Mouse (Mus musculus) MEL (cell line): ENCODE data around the gene Gm42674. TPM values are rescaled to one million over a fixed set of nuclear protein-coding genes. Genes with fewer than 3 reads are reported as not detected.

Experiments used
- DNase-seq: peaks from one replicate; pipeline ENCODE4 v3.0.0; 2011; ENCODE audit warnings: low read depth, low spot score
- H3K27ac ChIP-seq: 2 replicates; pipeline ENCODE4 v1.5.1; 2012; ENCODE audit warnings: low read depth, mild to moderate bottlenecking, control low read depth, low read length, moderate library complexity; ENCODE audit not compliant: control insufficient read depth
- H3K27me3 ChIP-seq, 2 experiments: fragments of 150-350 bp in 1 of 2; sonication (generic) in 1 of 2; 2 replicates each; pipeline ENCODE4 v1.6.1; 2012; ENCODE audit warnings: low read length in 2 of 2, mild to moderate bottlenecking in 2 of 2, improper control_type of control experiment in 1 of 2, moderate library complexity in 1 of 2; ENCODE audit not compliant: insufficient read depth in 2 of 2, control insufficient read depth in 1 of 2
- H3K36me3 ChIP-seq, 2 experiments: 2 replicates each; pipeline ENCODE4 v1.6.1; 2012 to 2014; ENCODE audit warnings: low read length in 2 of 2, improper control_type of control experiment in 1 of 2, inconsistent platforms in 1 of 2, mild to moderate bottlenecking in 1 of 2; ENCODE audit not compliant: insufficient read depth in 2 of 2, control insufficient read depth in 1 of 2
- H3K4me1 ChIP-seq, 2 experiments: fragments of 150-350 bp in 1 of 2; sonication (generic) in 1 of 2; 2 replicates each; pipeline ENCODE4 v1.6.1; 2012; ENCODE audit warnings: low read length in 2 of 2, improper control_type of control experiment in 1 of 2, mild to moderate bottlenecking in 1 of 2; ENCODE audit not compliant: insufficient read depth in 2 of 2, control insufficient read depth in 1 of 2
- H3K4me3 ChIP-seq, 2 experiments: fragments of 150-350 bp in 1 of 2; sonication (generic) in 1 of 2; 2 replicates each; pipeline ENCODE4 v1.5.1; 2012; ENCODE audit warnings: low read depth in 2 of 2, low read length in 2 of 2, mild to moderate bottlenecking in 2 of 2, moderate library complexity in 2 of 2, control low read depth in 1 of 2, improper control_type of control experiment in 1 of 2; ENCODE audit not compliant: control insufficient read depth in 1 of 2, insufficient read depth in 1 of 2
- H3K79me2 ChIP-seq: 2 replicates; pipeline ENCODE4 v1.6.1; 2012; ENCODE audit warnings: mild to moderate bottlenecking, low read length, moderate library complexity; ENCODE audit not compliant: control insufficient read depth, poor library complexity, insufficient read depth
- H3K9ac ChIP-seq: 2 replicates; pipeline ENCODE4 v1.6.1; 2012; ENCODE audit warnings: low read depth, mild to moderate bottlenecking, control low read depth, low read length, moderate library complexity; ENCODE audit not compliant: control insufficient read depth, poor library complexity, severe bottlenecking
- H3K9me3 ChIP-seq: fragments of 150-350 bp; sonication (generic); replicated peaks from 2 replicates; pipeline ENCODE4 v1.6.1; 2012; ENCODE audit warnings: mild to moderate bottlenecking, low read length, improper control_type of control experiment, moderate library complexity; ENCODE audit not compliant: insufficient read depth
- BHLHE40 ChIP-seq: IDR thresholded peaks from 2 replicates; pipeline ENCODE4 v1.6.1; 2012; ENCODE audit warnings: low read depth, mild to moderate bottlenecking, inconsistent platforms, low read length, improper control_type of control experiment, borderline replicate concordance
- EP300 ChIP-seq, 2 experiments: IDR thresholded peaks; 2 replicates each; pipeline ENCODE4 v1.6.1; 2011; ENCODE audit warnings: improper control_type of control experiment in 2 of 2, low read length in 2 of 2, low read depth in 1 of 2, mild to moderate bottlenecking in 1 of 2
- MAX ChIP-seq: IDR thresholded peaks from 2 replicates; pipeline ENCODE4 v1.6.1; 2011; ENCODE audit warnings: low read length, improper control_type of control experiment
- MXI1 ChIP-seq: IDR thresholded peaks from 2 replicates; pipeline ENCODE4 v1.6.1; 2011; ENCODE audit warnings: mild to moderate bottlenecking, low read depth, low read length, improper control_type of control experiment
- MYB ChIP-seq: IDR thresholded peaks from 2 replicates; pipeline ENCODE4 v1.6.1; 2011; ENCODE audit warnings: mild to moderate bottlenecking, low read depth, low read length, improper control_type of control experiment
- MYC ChIP-seq: IDR thresholded peaks from 2 replicates; pipeline ENCODE4 v1.6.1; 2011; ENCODE audit warnings: low read depth, mild to moderate bottlenecking, low read length, improper control_type of control experiment, moderate library complexity
- NELFE ChIP-seq: IDR thresholded peaks from 2 replicates; pipeline ENCODE4 v1.6.1; 2011; ENCODE audit warnings: low read depth, low read length, improper control_type of control experiment
- NRF1 ChIP-seq: IDR thresholded peaks from 2 replicates; pipeline ENCODE4 v1.6.1; 2014; ENCODE audit warnings: low read depth, mild to moderate bottlenecking, inconsistent platforms, low read length, improper control_type of control experiment, moderate library complexity; ENCODE audit not compliant: poor library complexity, insufficient read depth, severe bottlenecking
- POLR2A ChIP-seq, 2 experiments: IDR thresholded peaks; 2 replicates each; pipeline ENCODE4 v1.6.1; 2011 to 2012; ENCODE audit warnings: low read length in 2 of 2, mild to moderate bottlenecking in 2 of 2, control low read depth in 1 of 2, improper control_type of control experiment in 1 of 2, low read depth in 1 of 2, moderate library complexity in 1 of 2; ENCODE audit not compliant: control insufficient read depth in 1 of 2, insufficient read depth in 1 of 2, poor library complexity in 1 of 2
- POLR2AphosphoS5 ChIP-seq: IDR thresholded peaks from 2 replicates; pipeline ENCODE4 v1.6.1; 2012; ENCODE audit warnings: low read depth, borderline replicate concordance, mild to moderate bottlenecking, inconsistent platforms, low read length, moderate library complexity, mixed read lengths
- RCOR1 ChIP-seq: IDR thresholded peaks from 2 replicates; pipeline ENCODE4 v1.6.1; 2012; ENCODE audit warnings: low read depth, mild to moderate bottlenecking, inconsistent platforms, low read length, improper control_type of control experiment
- TAL1 ChIP-seq: IDR thresholded peaks from 2 replicates; pipeline ENCODE4 v1.6.1; 2012; ENCODE audit warnings: mild to moderate bottlenecking, inconsistent platforms, low read length, moderate library complexity, mixed read lengths
- UBTF ChIP-seq: IDR thresholded peaks from 2 replicates; pipeline ENCODE4 v1.6.1; 2012; ENCODE audit warnings: low read depth, mild to moderate bottlenecking, inconsistent platforms, low read length, improper control_type of control experiment, moderate library complexity, borderline replicate concordance; ENCODE audit not compliant: insufficient read depth
- ZKSCAN1 ChIP-seq: IDR thresholded peaks from 2 replicates; pipeline ENCODE4 v1.6.1; 2012; ENCODE audit warnings: low read depth, mild to moderate bottlenecking, inconsistent platforms, low read length, improper control_type of control experiment, moderate library complexity
- ZNF384 ChIP-seq: IDR thresholded peaks from 2 replicates; pipeline ENCODE4 v1.6.1; 2012; ENCODE audit warnings: low read depth, mild to moderate bottlenecking, inconsistent platforms, low read length, improper control_type of control experiment
- polyA plus RNA-seq, 2 experiments: library from polyadenylated mRNA; stranded (reverse) in 1 of 2; unstranded in 1 of 2; fragments of >175 nt in 1 of 2; fragments of >200 nt in 1 of 2; gene quantifications; 2 replicates each; pipeline versions ENCODE4 v1.2.1 to v1.2.4; 2012; ENCODE audit warnings: low replicate concordance in 2 of 2, low read depth in 1 of 2; ENCODE audit not compliant: insufficient read length in 2 of 2, insufficient read depth in 1 of 2, missing spikeins in 1 of 2
- total RNA-seq: library from RNA; depleted of rRNA; stranded (reverse); fragments of 300-350 nt; gene quantifications from 2 replicates; pipeline ENCODE4 v1.2.3, GENCODE M21; 2012

Gm42674 gene
- total and polyA plus RNA-seq, 3 experiments, result not detected

- H3K27me3 ChIP-seq, result peaks cover 15 to 21% of the 10 kb centered on the region in 2 experiments
- no peaks in the 10 kb centered on the region for H3K4me1 ChIP-seq
- no peak overlapping the region for H3K4me3 ChIP-seq
- TF ChIP-seq POLR2A (IDR thresholded peaks at IDR 0.05; ENCODE audit: control insufficient read depth in 1 of 2, insufficient read depth in 1 of 2, low read depth in 1 of 2, low read length in 2 of 2, poor library complexity in 1 of 2) (no peak), MAX (no peak)
- H3K36me3 ChIP-seq, result no peaks in the 10 kb centered on the region
- H3K9ac ChIP-seq, result no peak overlapping the region
- H3K9me3 ChIP-seq, result no peaks in the 10 kb centered on the region
- H3K79me2 ChIP-seq, result no peaks in the 10 kb centered on the region
- DNase-seq, result no peak
- H3K27ac ChIP-seq, result no peak overlapping the region
Observed at GRCm38 (mm10) chr3:90625496-90625895, 23.8 kb downstream of the Gm42674 start.

DNA sequence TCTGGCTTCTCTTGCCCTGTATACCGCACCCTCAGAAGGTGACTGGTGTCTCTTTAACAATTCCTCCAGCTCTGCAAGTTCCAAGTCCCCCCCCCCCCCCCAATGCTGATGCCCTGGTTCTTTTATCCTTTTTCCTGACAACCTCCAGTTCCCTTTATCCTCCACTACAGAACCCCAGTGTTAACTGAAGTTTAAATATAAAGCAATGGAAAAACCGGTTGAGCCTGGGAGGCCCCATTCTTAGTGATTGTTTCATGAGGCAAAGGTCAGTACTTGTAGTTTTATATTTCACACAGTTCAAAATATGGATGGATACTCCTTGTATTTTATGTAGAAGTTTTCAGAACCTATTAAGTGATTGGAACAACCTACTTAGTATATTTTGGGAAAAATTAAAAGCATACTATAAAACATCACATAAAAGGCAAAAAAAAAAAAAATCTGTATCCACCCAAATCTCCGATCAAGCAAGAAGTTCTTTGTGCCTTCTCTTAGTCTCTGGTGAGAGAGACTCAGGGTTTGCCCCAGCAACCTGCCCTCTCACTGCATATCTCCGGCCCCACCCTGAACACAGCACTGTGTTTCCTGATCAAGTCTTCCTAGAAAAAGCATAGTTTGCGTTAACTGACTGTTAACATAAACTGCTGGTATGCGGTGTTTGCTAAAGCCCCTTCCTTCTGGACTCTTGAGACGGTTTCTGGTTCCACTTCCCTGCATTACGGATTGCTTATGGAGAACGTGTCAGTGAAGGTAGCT is 24.7 kb downstream of the Gm42674 start:
- Histone ChIP-seq H3K9ac (no peak overlapping the region), H3K27me3 (peaks cover 15 to 22% of the 10 kb centered on the region in 2 experiments), H3K4me3 (no peak overlapping the region), H3K79me2 (no peaks in the 10 kb centered on the region)
- no peak for DNase-seq
- TF ChIP-seq RCOR1 (no peak), MYC (no peak), ZNF384 (no peak), NRF1 (no peak), MAX (no peak), ZKSCAN1 (no peak), BHLHE40 (no peak), MYB (no peak), UBTF (no peak), EP300 (IDR thresholded peaks at IDR 0.05; ENCODE audit: low read depth in 1 of 2, low read length in 2 of 2) (no peak), POLR2AphosphoS5 (no peak), TAL1 (no peak), MXI1 (no peak), NELFE (no peak)
- TF ChIP-seq, all 39 proteins: peak for 0
- Histone ChIP-seq H3K4me1 (no peaks in the 10 kb centered on the region), H3K9me3 (no peaks in the 10 kb centered on the region), H3K27ac (no peak overlapping the region), H3K36me3 (no peaks in the 10 kb centered on the region)
